Mouse (Mus musculus): ENCODE data around the gene Cwc25. TPM values are rescaled to one million over a fixed set of nuclear protein-coding genes. Genes with fewer than 3 reads are reported as not detected.
A peak's percentile ranks its signal among the peaks of the same experiment; 100 is the strongest.

Gene Cwc25
- 5.6 and 6.3 TPM in 2 replicates for polyA plus RNA-seq (2012; rRNA removed)

- H3K36me3 ChIP-seq (ENCODE audit: control insufficient read depth, insufficient read depth, low read length): peaks cover 2% of the 10 kb centered on the region; the same call in 1 of the 2 replicates
- H3K4me3 ChIP-seq (ENCODE audit: control insufficient read depth, low read depth, low read length): peak within 1 kb of the TSS; percentile 98
- peak; percentile 94 for TF ChIP-seq POLR2A (IDR thresholded peaks at IDR 0.05; ENCODE audit: control insufficient read depth, low read depth, low read length)
- no peak for TF ChIP-seq CTCF (IDR thresholded peaks at IDR 0.05; ENCODE audit: control insufficient read depth, insufficient read depth, insufficient replicate concordance, low read depth, low read length)
- H3K27ac ChIP-seq (ENCODE audit: control insufficient read depth, insufficient read depth, low read depth, low read length): peak within 1 kb of the TSS; percentile 85
- H3K27me3 ChIP-seq (ENCODE audit: control insufficient read depth, insufficient read depth, low read length): no peaks in the 10 kb centered on the region
- peaks cover 2% of the 10 kb centered on the region for H3K4me1 ChIP-seq (ENCODE audit: control insufficient read depth, insufficient read depth, low read length)
These were observed at the start of gene Cwc25 for GRCm38 (mm10) chr11:97766154-97766881. TSS of gene Cwc25 (minus strand) at chr11:97766556.

- Histone ChIP-seq H3K4me1 (ENCODE audit: control insufficient read depth, insufficient read depth, low read length) (peaks cover 12% of the 10 kb centered on the region), H3K36me3 (ENCODE audit: control insufficient read depth, insufficient read depth, low read length) (no peaks in the 10 kb centered on the region), H3K27ac (ENCODE audit: control insufficient read depth, insufficient read depth, low read depth, low read length) (no peak overlapping the region), H3K4me3 (ENCODE audit: control insufficient read depth, low read depth, low read length) (no peak overlapping the region), H3K27me3 (ENCODE audit: control insufficient read depth, insufficient read depth, low read length) (no peaks in the 10 kb centered on the region)
- TF ChIP-seq POLR2A (IDR thresholded peaks at IDR 0.05; ENCODE audit: control insufficient read depth, low read depth, low read length): no peak
- TF ChIP-seq CTCF (IDR thresholded peaks at IDR 0.05; ENCODE audit: control insufficient read depth, insufficient read depth, insufficient replicate concordance, low read depth, low read length): no peak
These were observed 49.4 kb upstream of the Cwc25 start for GRCm38 (mm10) chr11:97815736-97816135.

- no peak overlapping the region for H3K27ac ChIP-seq (ENCODE audit: control insufficient read depth, insufficient read depth, low read depth, low read length)
- no peak for TF ChIP-seq POLR2A (IDR thresholded peaks at IDR 0.05; ENCODE audit: control insufficient read depth, low read depth, low read length)
- no peak for TF ChIP-seq CTCF (IDR thresholded peaks at IDR 0.05; ENCODE audit: control insufficient read depth, insufficient read depth, insufficient replicate concordance, low read depth, low read length)
- H3K4me3 ChIP-seq (ENCODE audit: control insufficient read depth, low read depth, low read length): no peak overlapping the region
- H3K27me3 ChIP-seq (ENCODE audit: control insufficient read depth, insufficient read depth, low read length): no peaks in the 10 kb centered on the region
- no peaks in the 10 kb centered on the region for H3K36me3 ChIP-seq (ENCODE audit: control insufficient read depth, insufficient read depth, low read length)
- H3K4me1 ChIP-seq (ENCODE audit: control insufficient read depth, insufficient read depth, low read length): peaks cover 17% of the 10 kb centered on the region
These were observed 47.6 kb upstream of the Cwc25 start for GRCm38 (mm10) chr11:97813746-97814515.

- Histone ChIP-seq H3K4me3 (ENCODE audit: control insufficient read depth, low read depth, low read length) (no peak overlapping the region), H3K27ac (ENCODE audit: control insufficient read depth, insufficient read depth, low read depth, low read length) (no peak overlapping the region), H3K36me3 (ENCODE audit: control insufficient read depth, insufficient read depth, low read length) (no peaks in the 10 kb centered on the region), H3K4me1 (ENCODE audit: control insufficient read depth, insufficient read depth, low read length) (peaks cover 23% of the 10 kb centered on the region), H3K27me3 (ENCODE audit: control insufficient read depth, insufficient read depth, low read length) (no peaks in the 10 kb centered on the region)
- TF ChIP-seq CTCF (IDR thresholded peaks at IDR 0.05; ENCODE audit: control insufficient read depth, insufficient read depth, insufficient replicate concordance, low read depth, low read length): no peak
- no peak for TF ChIP-seq POLR2A (IDR thresholded peaks at IDR 0.05; ENCODE audit: control insufficient read depth, low read depth, low read length)
These were observed 46.7 kb upstream of the Cwc25 start for GRCm38 (mm10) chr11:97813085-97813484.

- TF ChIP-seq POLR2A (IDR thresholded peaks at IDR 0.05; ENCODE audit: control insufficient read depth, low read depth, low read length): no peak
- no peak for TF ChIP-seq CTCF (IDR thresholded peaks at IDR 0.05; ENCODE audit: control insufficient read depth, insufficient read depth, insufficient replicate concordance, low read depth, low read length)
- peaks cover 23% of the 10 kb centered on the region for H3K4me1 ChIP-seq (ENCODE audit: control insufficient read depth, insufficient read depth, low read length)
- no peak overlapping the region for H3K4me3 ChIP-seq (ENCODE audit: control insufficient read depth, low read depth, low read length)
- H3K27me3 ChIP-seq (ENCODE audit: control insufficient read depth, insufficient read depth, low read length): no peaks in the 10 kb centered on the region
- no peak overlapping the region for H3K27ac ChIP-seq (ENCODE audit: control insufficient read depth, insufficient read depth, low read depth, low read length)
- no peaks in the 10 kb centered on the region for H3K36me3 ChIP-seq (ENCODE audit: control insufficient read depth, insufficient read depth, low read length)
These were observed 46.1 kb upstream of the Cwc25 start for GRCm38 (mm10) chr11:97812491-97812921.

GRCm38 (mm10) chr11:97811569-97812362, 45.4 kb upstream of the Cwc25 start:
- no peak for TF ChIP-seq CTCF (IDR thresholded peaks at IDR 0.05; ENCODE audit: control insufficient read depth, insufficient read depth, insufficient replicate concordance, low read depth, low read length)
- no peak for TF ChIP-seq POLR2A (IDR thresholded peaks at IDR 0.05; ENCODE audit: control insufficient read depth, low read depth, low read length)
- H3K27me3 ChIP-seq (ENCODE audit: control insufficient read depth, insufficient read depth, low read length): no peaks in the 10 kb centered on the region
- H3K27ac ChIP-seq (ENCODE audit: control insufficient read depth, insufficient read depth, low read depth, low read length): no peak overlapping the region
- no peaks in the 10 kb centered on the region for H3K36me3 ChIP-seq (ENCODE audit: control insufficient read depth, insufficient read depth, low read length)
- H3K4me3 ChIP-seq (ENCODE audit: control insufficient read depth, low read depth, low read length): no peak overlapping the region
- H3K4me1 ChIP-seq (ENCODE audit: control insufficient read depth, insufficient read depth, low read length): peaks cover 23% of the 10 kb centered on the region

Measured in testis, adult 2 months (tissue).